Mouse (Mus musculus) layer of hippocampus, postnatal 14 days (tissue): Measurements from ENCODE around the gene Det1. TPM values are rescaled to one million over a fixed set of nuclear protein-coding genes. Genes with fewer than 3 reads are reported as not detected.

Source experiments
- DNase-seq, 2 experiments: peaks; one replicate each; pipeline ENCODE4 v3.0.0; 2021 to 2022; ENCODE audit warnings: low spot score in 2 of 2, mixed read lengths in 1 of 2
- total RNA-seq, 2 experiments: library from RNA; stranded (reverse); gene quantifications; 2 replicates each; pipeline ENCODE4 v1.2.3; 2021

Det1 gene
- total RNA-seq, 2 experiments from 2014 or later, result 6.3 to 6.4 TPM

GRCm38 (mm10) chr7:78855044-78855655 is 8.1 kb upstream of the Det1 start:
- no peak for DNase-seq

GRCm38 (mm10) chr7:78854051-78854450 is 7.0 kb upstream of the Det1 start:
- DNase-seq, result no peak

- DNase-seq, result no peak
These were observed 872 bp downstream of the Det1 start for GRCm38 (mm10) chr7:78846066-78846716.

- no peak for DNase-seq
These were observed 5.5 kb downstream of the Det1 start for GRCm38 (mm10) chr7:78841601-78842000.

GRCm38 (mm10) chr7:78837250-78837649 is 9.8 kb downstream of the Det1 start:
- no peak for DNase-seq

- no peak for DNase-seq
These were observed 11.4 kb downstream of the Det1 start for GRCm38 (mm10) chr7:78835656-78836055.

- DNase-seq, result no peak
These were observed 19.2 kb downstream of the Det1 start for GRCm38 (mm10) chr7:78827749-78828362.

- DNase-seq, result no peak
These were observed 20.2 kb downstream of the Det1 start for GRCm38 (mm10) chr7:78826682-78827385.

- no peak for DNase-seq
These were observed 28.7 kb downstream of the Det1 start for GRCm38 (mm10) chr7:78818336-78818735.

GRCm38 (mm10) chr7:78814766-78815165 is 32.3 kb downstream of the Det1 start:
- DNase-seq, result no peak

- no peak for DNase-seq
These were observed 33.3 kb downstream of the Det1 start for GRCm38 (mm10) chr7:78813791-78814190.

GRCm38 (mm10) chr7:78807192-78807591 is 39.9 kb downstream of the Det1 start:
- DNase-seq, result no peak

GRCm38 (mm10) chr7:78803841-78804240 is 43.2 kb downstream of the Det1 start:
- DNase-seq, result no peak

- DNase-seq, result no peak
These were observed 47.1 kb downstream of the Det1 start for GRCm38 (mm10) chr7:78799730-78800496.

GRCm38 (mm10) chr7:78797843-78798455 is 49.1 kb downstream of the Det1 start:
- DNase-seq, result peak; percentile 53 to 84

GRCm38 (mm10) chr7:78796624-78797023 is 50.4 kb downstream of the Det1 start:
- no peak for DNase-seq

GRCm38 (mm10) chr7:78794571-78795092 is 52.4 kb downstream of the Det1 start:
- DNase-seq, result no peak

GRCm38 (mm10) chr7:78793895-78794570 is 53.0 kb downstream of the Det1 start:
- DNase-seq, result no peak

GRCm38 (mm10) chr7:78791359-78792222 is 55.5 kb downstream of the Det1 start:
- DNase-seq, result peak; percentile 71 to 73
